Mouse (Mus musculus): ENCODE measurements at regions not wholly inside any gene's neighbourhood (a gene's known extent, or its start where the extent isn't known, plus 50 kb on each side); places are given as distances from the start of the nearest gene placed in this dataset.

GRCm38 (mm10) chr1:193484977-193485376, 114.9 kb upstream of the Camk1g start:
- no peak for DNase-seq (ENCODE audit: low spot score in 2 of 2)

DNA sequence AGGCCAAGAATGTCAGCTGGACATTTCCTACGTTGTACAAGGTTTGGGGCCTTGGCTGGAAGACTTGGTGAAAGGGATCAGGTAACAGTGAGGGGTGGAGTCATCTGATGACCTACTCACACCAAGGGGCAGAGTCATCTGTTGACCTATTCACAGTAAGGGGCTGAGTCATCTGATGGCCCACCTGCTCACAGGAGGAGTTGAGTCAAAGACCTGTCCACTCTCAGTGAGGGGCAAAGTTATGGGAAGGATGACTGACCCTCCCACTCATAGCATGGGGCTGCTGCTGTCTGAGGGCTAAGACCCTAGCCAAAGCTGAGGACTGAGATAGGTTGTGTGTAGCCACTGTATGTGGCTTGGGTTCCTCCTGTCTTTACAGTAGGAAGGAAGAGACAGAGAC, 107.2 kb upstream of the Camk1g start:
- DNase-seq (ENCODE audit: low spot score in 2 of 2), result no peak

GRCm38 (mm10) chr1:193476805-193477204, 106.7 kb upstream of the Camk1g start:
- DNase-seq (ENCODE audit: low spot score in 2 of 2), result no peak

DNA sequence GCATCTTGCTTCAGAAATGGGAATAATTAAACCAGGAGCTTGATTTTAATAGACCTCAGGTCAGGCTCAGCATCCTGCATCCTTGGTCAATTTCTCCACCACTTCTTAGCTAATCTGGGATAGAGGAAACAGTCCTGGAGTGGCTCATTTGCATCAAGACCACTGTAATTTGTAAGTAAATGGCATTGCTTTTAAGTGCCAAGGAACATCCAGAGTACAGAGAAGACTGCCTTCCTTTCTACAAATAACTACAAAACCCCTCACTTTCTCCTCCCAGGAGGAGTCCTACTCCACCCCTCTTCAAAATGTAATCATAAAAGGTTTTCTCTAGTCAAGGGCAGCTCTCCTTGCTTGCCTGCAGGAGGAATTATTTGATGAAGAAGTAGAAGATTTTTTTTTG, 96.2 kb upstream of the Camk1g start:
- DNase-seq (ENCODE audit: low spot score in 2 of 2), result no peak

GRCm38 (mm10) chr1:193459735-193460134, 89.6 kb upstream of the Camk1g start:
- no peak for DNase-seq (ENCODE audit: low spot score in 2 of 2)

GRCm38 (mm10) chr1:193457908-193458307, 87.8 kb upstream of the Camk1g start:
- DNase-seq (ENCODE audit: low spot score in 2 of 2), result no peak

- no peak for DNase-seq (ENCODE audit: low spot score in 2 of 2)
These were observed 83.6 kb upstream of the Camk1g start for GRCm38 (mm10) chr1:193453654-193454053.

DNA sequence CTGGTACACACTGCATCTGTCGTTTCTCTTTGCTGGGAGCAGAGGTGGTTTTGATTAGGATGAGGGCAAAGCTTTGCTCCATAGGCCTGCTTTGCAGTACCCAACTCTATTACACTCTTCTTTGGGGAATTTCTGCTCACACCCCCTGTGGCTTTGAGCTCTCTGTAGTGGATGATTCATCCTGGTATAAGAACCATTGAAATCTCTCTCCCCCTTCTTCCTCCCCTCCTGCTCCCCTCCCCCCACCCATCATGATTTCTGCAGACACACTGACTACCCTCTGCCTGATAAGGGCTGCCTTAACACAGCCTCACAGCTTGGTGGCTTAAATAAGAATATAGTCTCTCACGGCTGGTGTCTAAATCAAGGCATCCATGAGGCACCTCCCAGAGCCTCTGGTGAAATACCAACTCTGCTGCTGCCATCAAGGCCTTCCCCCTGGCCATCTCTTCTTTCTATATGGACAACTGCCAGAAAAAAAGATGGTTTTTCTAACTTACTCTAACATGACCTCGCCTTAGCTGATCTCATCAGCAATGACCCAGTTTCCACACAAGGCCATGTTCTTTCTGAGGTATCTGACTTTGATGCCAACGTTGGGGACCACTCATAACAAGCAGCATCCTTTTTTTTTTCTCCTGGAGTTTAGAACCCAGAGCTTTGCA, 81.5 kb upstream of the Camk1g start:
- no peak for DNase-seq (ENCODE audit: low spot score in 2 of 2)

- peak; percentile 50 to 52 for DNase-seq (ENCODE audit: low spot score in 2 of 2)
These were observed 80.7 kb upstream of the Camk1g start for GRCm38 (mm10) chr1:193450814-193451213.

DNA sequence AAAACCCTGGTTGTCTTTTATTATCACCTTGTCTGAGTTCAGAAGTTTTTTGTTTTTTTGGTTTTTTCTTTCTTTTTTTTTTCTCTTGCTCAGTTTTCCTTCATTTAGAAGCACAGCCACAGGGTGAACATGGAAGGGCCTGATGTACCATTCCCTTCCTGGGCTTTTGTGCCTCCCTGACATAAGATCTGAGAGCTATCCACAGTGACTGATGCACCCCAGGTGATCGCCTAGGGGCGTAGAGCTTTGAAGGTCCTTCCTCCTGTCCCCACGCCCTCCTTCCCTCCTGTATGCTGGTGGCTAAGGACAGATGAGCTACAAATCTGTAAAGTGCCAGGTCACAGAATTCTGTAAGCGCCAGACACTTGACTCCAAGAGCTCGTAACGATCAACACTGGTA, 80.1 kb upstream of the Camk1g start:
- DNase-seq (ENCODE audit: low spot score in 2 of 2), result no peak

DNA sequence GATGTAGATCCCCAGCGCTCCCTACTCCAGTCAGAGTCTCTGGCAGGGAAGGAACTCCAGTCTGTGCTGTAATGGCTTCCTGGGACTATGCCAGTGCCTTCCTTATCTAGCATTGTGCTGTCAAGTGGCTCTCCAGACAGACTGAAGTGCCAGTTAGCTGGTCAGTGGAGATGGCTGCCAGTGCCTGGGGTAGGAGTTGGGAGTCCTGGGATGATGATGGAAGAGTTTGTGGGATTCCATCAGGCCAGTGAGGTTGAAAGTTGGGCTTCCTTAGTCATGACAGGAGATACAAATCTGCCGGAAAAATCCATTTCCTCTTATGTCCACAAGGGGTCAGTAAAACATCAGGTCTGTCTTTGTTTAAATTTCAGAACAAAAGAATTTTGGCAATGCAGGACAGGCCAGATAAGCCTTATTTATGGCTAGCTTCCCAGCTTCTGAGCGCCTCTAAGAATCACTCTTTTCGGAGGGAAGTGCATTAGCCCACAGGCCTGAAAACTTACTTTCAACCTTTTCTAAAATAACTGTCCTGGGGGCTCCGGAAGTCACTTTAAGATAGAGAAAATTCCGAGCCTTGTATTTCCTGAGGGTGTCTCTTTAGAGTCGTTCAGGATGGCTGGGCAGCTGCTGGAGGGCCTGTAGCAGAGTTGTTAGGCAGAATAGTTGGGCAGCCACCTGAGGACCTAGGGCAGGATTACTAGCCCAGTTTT, 79.5 kb upstream of the Camk1g start:
- DNase-seq (ENCODE audit: low spot score in 2 of 2), result peak; percentile 12 to 49

- no peak for DNase-seq (ENCODE audit: low spot score in 2 of 2)
These were observed 78.8 kb upstream of the Camk1g start for GRCm38 (mm10) chr1:193448793-193449393.

- DNase-seq (ENCODE audit: low spot score in 2 of 2), result no peak
These were observed 77.5 kb upstream of the Camk1g start for GRCm38 (mm10) chr1:193447647-193448046.

- no peak for DNase-seq (ENCODE audit: low spot score in 2 of 2)
These were observed 74.0 kb upstream of the Camk1g start for GRCm38 (mm10) chr1:193443964-193444676.

DNA sequence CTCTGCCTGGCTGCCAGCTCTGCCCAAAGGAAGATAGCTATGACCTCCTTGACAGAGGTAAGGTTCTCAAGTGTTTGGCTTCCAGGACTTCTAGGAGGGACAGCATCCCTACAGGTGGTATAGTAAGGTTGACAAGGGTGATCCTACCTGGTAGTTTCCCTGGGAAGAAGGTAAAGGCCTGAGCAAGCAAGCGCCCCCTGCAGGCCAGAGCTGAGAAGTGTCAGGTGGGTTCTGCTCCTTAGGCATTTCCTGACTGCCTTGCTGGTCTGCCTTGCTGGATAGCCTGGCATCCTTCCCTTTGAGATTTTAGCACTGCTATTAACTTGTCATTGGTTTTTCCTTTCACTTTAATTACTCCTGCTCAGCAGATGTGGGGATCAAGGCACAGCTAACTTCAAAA, 70.4 kb upstream of the Camk1g start:
- peak in 1 of 2 experiments; percentile 26 for DNase-seq (ENCODE audit: low spot score in 2 of 2)

GRCm38 (mm10) chr1:193434281-193434680, 64.2 kb upstream of the Camk1g start:
- DNase-seq (ENCODE audit: low spot score in 2 of 2), result no peak

DNA sequence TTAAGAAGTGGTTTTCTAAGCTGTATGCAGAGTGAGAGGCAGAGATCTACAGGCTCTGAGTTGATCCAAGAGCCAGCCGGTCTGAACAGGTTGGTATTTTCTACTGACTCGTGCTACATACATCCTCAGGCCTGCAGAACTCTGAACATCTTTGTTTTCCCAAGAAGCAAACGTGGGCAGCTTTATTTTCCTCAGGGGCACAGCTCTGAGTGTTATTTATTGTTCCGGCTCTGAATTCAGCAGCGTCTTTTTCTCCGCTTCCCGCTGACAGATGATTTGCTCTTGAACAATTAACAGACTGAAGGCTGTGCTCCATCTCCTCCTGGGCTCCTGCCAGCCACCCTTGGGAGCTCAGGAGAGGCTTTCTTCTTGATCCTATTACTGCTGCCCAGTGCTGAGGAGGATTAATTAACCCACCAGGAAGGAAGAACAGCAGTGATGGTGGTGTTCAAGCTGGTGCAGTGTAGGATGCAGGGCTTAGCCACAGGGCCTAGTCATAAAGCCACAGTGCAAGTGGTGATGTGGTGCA, 63.5 kb upstream of the Camk1g start:
- no peak for DNase-seq (ENCODE audit: low spot score in 2 of 2)

DNA sequence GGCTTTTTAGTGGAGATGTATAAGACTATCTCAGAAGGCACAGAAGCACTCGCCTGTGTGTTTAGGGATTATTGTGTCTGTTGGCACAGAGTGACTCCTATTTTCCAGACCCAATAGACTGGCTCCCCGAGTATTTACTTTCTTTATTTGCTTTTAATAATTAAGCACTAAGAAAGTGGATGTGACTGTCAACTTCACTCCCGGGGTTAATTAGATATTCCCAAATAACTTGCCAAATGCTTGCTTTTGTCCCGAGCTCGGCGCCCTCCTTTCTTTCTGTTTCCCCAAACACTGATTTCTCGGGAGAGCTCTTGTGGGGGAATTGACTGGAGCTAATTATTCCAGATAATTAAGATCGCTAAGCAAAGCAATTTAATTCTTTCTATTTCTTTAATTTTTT, 60.1 kb upstream of the Camk1g start:
- no peak for DNase-seq (ENCODE audit: low spot score in 2 of 2)

DNA sequence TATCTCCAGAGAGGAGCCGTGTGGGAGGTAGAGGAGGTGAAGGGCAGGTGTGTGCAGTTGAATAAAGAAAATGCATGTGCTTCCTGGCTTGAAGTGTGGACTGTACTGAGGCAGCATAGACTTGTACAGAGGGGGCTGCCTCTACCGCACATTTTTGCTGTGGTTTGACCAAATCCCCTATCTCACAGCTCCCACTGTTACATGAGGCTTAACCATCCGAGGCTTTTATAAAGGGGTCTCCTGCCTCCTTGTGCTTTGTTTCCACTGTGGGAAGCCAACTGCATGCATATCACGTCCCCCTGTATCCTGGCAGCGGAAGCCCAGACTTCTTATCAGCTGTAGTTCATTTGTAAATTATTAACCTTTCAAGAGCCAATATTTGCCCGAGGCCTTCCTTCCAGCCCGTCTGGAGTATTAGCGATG, 53.6 kb upstream of the Camk1g start:
- no peak for DNase-seq (ENCODE audit: low spot score in 2 of 2)

DNA sequence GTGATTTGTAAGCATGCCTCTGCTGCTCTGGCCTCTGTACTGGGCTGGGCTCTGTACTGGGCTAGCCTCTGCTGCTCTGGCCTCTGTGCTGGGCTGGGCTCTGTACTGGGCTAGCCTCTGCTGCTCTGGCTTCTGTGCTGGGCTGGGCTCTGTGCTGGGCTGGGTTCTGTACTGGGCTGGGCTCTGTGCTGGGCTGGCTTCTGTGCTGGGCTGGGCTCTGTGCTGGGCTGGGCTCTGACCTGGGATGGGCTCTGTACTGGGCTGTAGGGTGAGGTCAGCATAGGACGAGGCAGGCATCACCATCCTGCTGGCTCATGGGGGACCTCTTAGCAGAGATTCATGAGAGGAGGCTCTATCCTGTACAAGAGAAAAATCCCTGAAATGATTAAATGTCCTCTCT, 52.8 kb upstream of the Camk1g start:
- no peak for DNase-seq (ENCODE audit: low spot score in 2 of 2)

DNA sequence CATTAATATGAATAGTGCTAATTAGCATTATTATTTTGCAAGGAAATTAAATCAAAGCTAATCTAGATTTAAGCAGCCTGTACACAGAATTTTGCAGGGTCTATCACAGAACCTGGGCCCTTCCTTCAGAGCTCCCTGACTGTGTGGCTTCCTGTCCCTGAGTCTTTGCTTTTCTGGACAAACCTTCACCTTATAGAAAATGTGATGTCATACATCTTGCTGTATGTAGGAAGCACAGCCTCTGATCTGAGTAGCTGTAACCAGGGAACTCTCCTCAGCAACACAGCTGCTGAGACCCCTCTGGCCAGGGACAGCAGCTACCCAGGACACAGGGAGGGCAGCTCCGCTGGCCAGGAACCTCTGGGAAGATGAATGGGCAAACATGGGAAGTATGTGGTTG, 51.7 kb upstream of the Camk1g start:
- no peak for DNase-seq (ENCODE audit: low spot score in 2 of 2)

- no peak for DNase-seq (ENCODE audit: low spot score in 2 of 2)
These were observed 51.3 kb upstream of the Camk1g start for GRCm38 (mm10) chr1:193421414-193421813.
